Mouse (Mus musculus) left cerebral cortex, adult 2 months (tissue): Measurements from ENCODE around the gene Kif24. TPM values are rescaled to one million over a fixed set of nuclear protein-coding genes. Genes with fewer than 3 reads are reported as not detected.

Experiments used
- DNase-seq, 2 experiments: peaks; one replicate each; pipeline ENCODE4 v3.0.0; 2021 to 2022; ENCODE audit warnings: low spot score in 2 of 2, mixed read lengths in 1 of 2; ENCODE audit errors: extremely low spot score in 1 of 2
- H3K27ac ChIP-seq: fragments of 200-600 bp; 2 replicates; pipeline ENCODE4 v1.8.1; 2022
- H3K4me3 ChIP-seq: fragments of 200-600 bp; 2 replicates; pipeline ENCODE4 v1.8.1; 2022
- CTCF ChIP-seq: fragments of 200-600 bp; IDR thresholded peaks from 2 replicates; pipeline ENCODE4 v1.8.1; 2022; ENCODE audit warnings: antibody characterized with exemption, mild to moderate bottlenecking, moderate library complexity
- intact Hi-C: fragments of 180-260 bp; cut with DNase I; formaldehyde crosslinking; loops from one replicate; pipeline ENCODE4 v1.15.1; 2025
- total RNA-seq, 2 experiments: library from RNA; stranded (reverse); gene quantifications; 2 replicates each; pipeline ENCODE4 v1.2.3; 2021

Kif24 gene
- total RNA-seq, 2 experiments from 2014 or later, result 1.4 to 1.9 TPM

DNA sequence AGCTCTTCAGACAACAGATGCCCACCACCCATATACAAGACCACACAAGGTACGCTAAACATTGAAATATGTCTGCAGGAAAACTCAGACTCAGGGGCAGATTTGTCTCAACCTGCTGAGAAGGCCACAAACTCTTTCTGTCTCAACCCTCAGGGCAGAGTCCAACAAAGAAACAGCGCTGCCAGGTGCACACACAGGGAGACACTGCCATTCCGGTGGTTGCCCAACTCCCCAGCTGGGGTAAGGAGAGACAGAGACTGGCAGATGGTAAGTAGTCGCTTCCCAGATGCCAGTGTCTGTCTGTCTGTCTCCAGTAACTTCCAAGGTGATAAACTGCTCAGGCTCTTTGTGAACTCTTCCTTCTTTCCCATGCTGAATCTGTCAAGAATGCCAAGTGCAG lies 36.1 kb upstream of the Kif24 start:
- no peak overlapping the region for H3K4me3 ChIP-seq
- no peak overlapping the region; the same call in 1 of the 2 replicates for H3K27ac ChIP-seq
- intact Hi-C loops, result no loop called here
- TF ChIP-seq CTCF, result no peak
- no peak for DNase-seq

DNA sequence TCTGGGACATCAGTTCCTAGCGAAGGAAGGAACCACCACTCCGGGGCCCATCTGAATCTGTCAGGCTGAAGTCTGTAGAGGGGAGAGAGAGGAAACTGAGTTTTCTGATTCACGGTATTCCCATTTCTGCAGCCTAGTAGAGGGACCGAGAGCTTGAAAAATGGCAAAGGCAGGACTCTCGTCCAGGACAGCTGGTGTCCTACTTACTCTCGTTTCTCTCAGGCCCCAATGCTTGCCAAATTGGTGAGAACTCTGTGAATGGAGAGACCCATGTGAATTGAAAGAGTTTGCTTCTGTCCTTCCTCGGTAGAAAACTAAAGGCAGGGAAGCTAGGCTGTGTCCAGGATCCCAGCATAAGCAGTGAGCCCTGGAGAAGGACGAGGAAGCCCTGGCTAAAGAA lies 34.9 kb upstream of the Kif24 start:
- H3K4me3 ChIP-seq, result no peak overlapping the region
- intact Hi-C loops, result loop anchor here (2.0 kb wide), 1 partner anchor 19 kb away; no protein-coding TSS in a partner anchor
- TF ChIP-seq CTCF, result no peak
- no peak overlapping the region; the same call in 1 of the 2 replicates for H3K27ac ChIP-seq
- no peak for DNase-seq

DNA sequence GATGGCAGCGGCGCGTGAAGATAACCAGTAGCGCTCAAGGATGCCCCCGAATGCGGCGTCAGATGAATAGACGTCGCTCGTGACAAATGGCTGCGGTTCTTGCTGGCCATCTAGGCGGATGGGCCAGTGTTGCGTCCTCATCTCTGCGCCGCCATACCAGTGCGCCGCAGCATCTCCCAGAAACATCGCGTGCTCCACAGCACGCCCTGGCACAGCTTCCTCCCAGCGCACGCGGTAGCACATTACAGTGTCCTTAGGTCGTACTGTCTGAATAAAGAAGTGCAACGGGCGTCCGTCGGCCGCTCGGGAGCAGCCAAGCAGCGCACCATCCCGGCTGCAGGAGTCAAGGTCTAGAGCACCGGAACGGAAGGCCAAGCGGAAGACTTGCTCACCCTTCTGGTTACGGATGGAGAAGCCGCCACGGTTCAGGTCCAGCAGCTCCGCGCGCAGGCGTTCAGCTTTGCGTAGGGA lies 34.3 kb upstream of the Kif24 start:
- Histone ChIP-seq H3K4me3 (no peak overlapping the region), H3K27ac (no peak overlapping the region; the same call in 1 of the 2 replicates)
- TF ChIP-seq CTCF, result no peak
- intact Hi-C loops, result loop anchor here (2.0 kb wide), 1 partner anchor 18 kb away; no protein-coding TSS in a partner anchor
- DNase-seq, result no peak

DNA sequence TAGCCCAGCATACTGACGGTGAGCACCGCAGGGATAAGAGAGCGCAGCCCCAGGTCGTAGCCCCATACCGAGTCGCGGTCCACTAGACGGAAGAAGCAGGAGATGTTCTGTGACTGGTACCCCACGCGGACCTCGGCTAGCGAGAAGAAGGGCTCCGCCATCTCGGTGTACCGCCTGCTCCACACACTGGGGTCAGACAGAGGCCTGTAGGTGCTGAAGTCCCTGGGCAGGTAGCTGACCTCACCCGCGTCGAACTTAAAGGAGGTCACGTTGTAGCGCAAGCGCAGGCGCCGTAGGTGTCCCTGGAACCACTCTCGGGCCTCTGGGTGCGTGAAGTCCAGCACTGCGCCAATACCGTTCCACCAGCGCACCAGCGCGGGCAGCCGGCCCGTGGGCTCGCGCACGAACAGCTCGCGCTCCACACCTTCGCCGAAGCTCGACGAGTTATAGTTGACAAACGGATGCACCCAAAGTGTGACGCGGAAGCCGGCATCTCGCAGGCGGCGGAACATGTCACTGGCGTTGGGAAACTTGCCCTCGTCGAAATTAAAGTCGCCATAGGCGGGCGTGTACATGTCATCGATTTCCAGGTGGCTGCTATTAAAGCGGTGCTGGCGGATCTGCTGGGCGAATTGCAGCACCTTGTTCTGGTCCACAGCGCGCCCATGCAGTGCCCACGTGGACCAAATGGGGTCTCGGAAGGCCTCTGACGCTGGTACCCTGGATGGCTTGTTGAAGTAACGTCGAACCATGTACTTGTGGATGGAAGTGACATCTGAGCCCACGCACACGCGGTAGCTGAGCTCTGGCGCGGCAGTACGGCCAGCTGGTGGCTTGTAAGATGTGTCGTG lies 33.5 kb upstream of the Kif24 start:
- no peak for DNase-seq
- TF ChIP-seq CTCF, result no peak
- H3K27ac ChIP-seq, result no peak overlapping the region; the same call in 1 of the 2 replicates
- no peak overlapping the region; the same call in 1 of the 2 replicates for H3K4me3 ChIP-seq
- intact Hi-C loops, result loop anchor here (2.0 kb wide), 1 partner anchor 17 kb away; no protein-coding TSS in a partner anchor

DNA sequence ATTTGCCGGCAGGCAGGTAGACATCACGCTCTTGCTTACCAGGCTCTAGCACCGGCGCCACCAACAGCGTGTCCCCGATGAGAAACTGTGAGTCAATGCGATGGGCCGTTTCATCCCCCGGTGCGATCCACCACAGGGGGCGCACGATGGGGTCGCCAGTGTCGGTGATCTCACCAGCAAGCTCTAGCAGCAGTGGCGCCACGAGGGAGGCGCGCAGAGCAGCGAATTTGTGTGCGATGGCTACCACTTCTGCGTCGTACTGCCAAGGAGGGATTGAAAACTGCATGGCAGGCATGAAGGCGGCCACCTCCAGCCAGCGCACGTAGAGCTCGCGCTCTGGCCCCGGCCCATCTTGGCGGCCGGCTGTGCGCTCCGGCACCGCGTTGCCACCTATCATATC lies 32.9 kb upstream of the Kif24 start:
- no peak for DNase-seq
- Histone ChIP-seq H3K27ac (no peak overlapping the region), H3K4me3 (no peak overlapping the region; the same call in 1 of the 2 replicates)
- TF ChIP-seq CTCF, result peak; percentile 25
- intact Hi-C loops, result no loop called here

DNA sequence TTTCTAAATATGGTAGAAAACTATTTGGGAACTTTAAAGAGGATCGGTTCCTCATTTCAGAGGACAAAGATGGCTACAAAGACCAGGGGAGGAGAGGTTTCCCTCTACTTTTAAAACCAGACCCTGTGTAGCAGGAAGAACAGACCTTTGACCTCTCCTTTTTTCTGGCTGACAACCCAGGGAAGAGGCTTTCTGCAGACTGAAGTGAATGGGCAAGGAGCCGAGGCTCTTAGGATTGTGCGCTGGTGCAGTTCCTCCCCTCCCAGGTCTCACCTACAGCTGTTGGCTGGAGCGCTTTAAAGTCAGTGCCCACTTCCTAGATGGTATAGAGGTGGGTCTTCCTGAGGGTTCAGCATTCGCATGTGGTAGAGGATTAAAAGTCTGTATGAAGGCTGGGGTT lies 32.4 kb upstream of the Kif24 start:
- TF ChIP-seq CTCF, result no peak
- intact Hi-C loops, result no loop called here
- H3K4me3 ChIP-seq, result no peak overlapping the region
- H3K27ac ChIP-seq, result no peak overlapping the region
- no peak for DNase-seq

DNA sequence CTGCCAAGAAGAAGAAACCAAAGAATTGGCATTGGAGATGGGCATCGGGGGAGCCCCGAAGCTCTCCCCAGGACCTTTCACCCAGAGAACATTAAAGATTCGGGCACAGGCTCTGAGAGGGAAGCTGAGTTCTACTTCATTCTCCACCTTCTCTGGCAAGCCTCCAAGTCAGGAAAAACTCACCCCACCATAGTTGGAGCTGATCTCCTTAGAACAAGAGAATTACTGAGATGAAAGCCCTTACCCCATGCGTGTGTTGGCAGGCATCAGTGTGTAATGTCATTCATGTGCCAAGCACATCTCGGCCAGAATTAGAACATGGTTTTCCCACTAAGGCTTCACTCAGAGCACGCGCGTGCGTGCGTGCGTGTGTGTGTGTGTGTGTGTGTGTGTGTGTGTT lies 31.2 kb upstream of the Kif24 start:
- no peak for DNase-seq
- intact Hi-C loops, result no loop called here
- no peak overlapping the region for H3K27ac ChIP-seq
- TF ChIP-seq CTCF, result no peak
- H3K4me3 ChIP-seq, result no peak overlapping the region

DNA sequence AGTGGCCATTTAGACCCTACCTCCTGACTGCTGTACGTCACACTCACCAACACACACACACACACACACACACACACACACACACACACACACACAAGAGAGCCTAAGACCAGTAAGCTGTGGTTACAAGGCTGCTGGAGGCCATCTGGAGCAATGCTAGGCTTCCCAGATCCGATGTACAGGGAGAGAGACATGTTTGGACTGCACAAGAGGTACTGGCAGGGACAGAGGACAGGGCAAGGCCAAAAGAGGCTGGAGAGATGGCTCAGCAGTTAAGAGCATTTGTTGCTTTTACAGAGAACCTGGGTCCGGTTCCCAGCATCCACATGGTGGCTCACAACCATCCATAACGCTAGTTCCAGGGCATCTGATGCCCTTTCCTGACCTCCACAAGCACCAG lies 30.4 kb upstream of the Kif24 start:
- 0 out of 2 replicates have a peak overlapping the region, but pooled peaks have one; percentile 21 for H3K27ac ChIP-seq
- no peak for TF ChIP-seq CTCF
- no peak overlapping the region for H3K4me3 ChIP-seq
- intact Hi-C loops, result no loop called here
- no peak for DNase-seq

DNA sequence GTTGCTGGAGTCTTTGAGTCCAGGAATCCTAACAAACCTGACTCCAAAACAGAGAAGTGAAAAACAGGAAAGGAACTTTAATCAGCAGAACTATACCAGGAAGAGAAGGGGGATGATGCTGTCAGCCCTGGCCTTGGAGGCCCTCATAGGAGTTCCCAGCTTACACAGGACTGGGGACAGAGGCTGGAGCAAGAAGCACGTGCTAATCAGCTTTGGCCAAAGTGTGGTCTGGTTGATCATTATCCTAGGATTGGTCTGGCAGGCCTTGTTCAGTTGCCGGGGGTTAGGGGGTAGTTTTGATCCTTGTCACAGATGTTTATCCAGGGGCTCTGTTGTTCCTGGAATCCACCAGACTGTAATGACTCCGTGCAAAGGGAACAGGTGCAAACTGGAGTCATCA lies 29.7 kb upstream of the Kif24 start:
- no peak for DNase-seq
- intact Hi-C loops, result no loop called here
- H3K27ac ChIP-seq, result no peak overlapping the region
- H3K4me3 ChIP-seq, result no peak overlapping the region
- TF ChIP-seq CTCF, result no peak

DNA sequence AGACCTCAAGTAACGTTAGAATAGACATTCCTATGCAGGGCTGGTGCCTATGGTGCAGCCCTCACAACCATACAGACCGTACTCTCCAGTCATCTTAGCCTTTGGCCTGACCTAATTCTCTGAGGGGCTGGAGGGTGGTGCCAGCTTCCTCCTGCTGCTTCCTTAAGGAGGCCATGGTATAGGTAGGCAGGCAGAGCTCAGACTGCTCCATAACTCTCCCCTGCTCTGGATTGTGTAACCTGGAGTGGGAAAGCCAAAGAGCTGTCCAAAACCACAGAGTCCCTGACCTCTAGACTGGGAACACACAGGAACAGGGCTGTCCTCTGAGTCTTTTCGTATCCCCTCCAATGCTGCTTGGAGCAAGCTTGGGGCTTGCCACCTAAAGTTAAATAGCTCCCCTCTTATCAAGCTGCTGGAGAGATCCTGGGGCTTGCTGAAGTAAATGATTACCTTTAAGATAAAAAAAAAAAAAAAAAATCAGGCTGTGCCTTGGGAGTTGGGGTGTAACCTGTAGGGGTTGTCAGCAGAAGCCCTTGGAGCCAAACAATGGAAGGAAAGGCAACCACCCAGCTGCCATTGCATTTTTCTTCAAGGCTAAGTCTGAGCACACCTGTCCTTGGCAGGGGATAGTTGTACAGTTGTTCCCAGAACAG lies 28.9 kb upstream of the Kif24 start:
- no peak overlapping the region for H3K4me3 ChIP-seq
- intact Hi-C loops, result no loop called here
- H3K27ac ChIP-seq, result no peak overlapping the region
- no peak for DNase-seq
- no peak for TF ChIP-seq CTCF

DNA sequence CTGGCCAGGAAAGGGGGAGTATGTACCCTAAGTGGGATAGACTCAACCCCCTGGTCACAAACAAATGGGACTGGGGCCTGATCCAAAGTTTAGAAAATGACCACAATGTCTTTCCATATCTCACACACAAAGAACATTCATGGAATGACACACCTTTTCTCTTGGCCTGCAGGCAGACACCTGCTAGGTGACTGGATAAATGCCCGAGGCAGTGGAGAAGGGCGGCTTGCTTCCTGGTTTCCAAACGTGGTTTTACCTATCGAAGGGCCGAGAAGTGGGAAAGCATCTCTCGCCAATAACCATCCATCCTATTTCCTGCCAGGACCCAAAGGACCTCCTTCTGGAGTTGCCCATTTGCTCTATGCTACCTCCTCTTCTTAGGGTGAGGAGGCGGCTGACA lies 28.3 kb upstream of the Kif24 start:
- intact Hi-C loops, result no loop called here
- TF ChIP-seq CTCF, result no peak
- Histone ChIP-seq H3K27ac (no peak overlapping the region), H3K4me3 (no peak overlapping the region)
- no peak for DNase-seq

DNA sequence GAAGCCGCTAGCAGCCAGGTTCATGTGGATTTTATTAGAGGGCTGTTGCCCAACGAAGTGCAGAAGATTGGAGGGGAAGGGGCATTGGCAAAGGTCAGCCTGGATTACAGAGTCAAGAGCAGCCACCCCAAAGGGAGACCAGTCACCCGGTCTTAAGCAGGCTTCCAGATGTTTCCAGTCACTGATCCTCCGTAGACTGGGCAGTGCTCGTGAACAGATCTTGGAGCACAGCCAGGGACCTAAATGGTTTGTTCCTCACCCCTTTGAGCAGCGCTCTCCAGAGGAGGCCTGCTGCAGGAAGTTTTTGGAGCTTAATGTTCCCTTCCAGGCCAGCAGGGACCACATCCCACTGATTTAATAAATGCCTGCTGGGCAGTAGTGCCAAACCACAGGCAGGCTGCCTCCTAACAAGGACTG lies 16.9 kb upstream of the Kif24 start:
- TF ChIP-seq CTCF, result no peak
- intact Hi-C loops, result loop anchor here (2.0 kb wide), 1 partner anchor 17 kb away; no protein-coding TSS in a partner anchor
- DNase-seq, result no peak
- Histone ChIP-seq H3K4me3 (no peak overlapping the region), H3K27ac (no peak overlapping the region; the same call in 1 of the 2 replicates)
